ENCODE assay signal across 27 mouse cellular contexts in the genomic region with DNA sequence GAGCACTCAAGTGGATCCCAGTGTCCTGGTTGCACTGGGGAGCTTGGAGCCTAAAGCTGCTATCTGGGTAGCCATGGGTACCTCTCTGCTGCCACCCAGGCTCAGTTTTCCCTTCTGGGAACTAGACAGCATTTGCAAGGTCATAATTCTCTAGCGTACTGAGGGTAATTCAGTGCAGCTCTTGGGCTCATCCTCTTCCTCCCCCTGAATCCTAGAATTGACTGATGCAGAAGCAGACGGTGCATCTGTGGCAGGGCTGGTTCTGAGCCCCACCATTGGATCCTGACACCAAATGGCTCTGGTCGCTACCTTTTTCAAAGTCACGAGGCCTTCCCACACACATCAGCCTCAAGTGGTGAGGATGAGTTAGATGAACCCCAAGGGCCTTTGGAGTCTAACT.
"Had no signal": no experiment of that assay in that cellular context is flagged by ENCODE, and none has a peak within 500 bp of the region (broad histone marks: within the 10 kb centered on the region; RNA-seq: fewer than 3 reads in every experiment).

No protein-coding gene starts in this region.

- H3K27ac ChIP-seq: heart, adult 2 months; heart, embryonic 13.5 days; heart, embryonic 15.5 days; hindbrain, embryonic 12.5 days; hindbrain, embryonic 14.5 days; hindbrain, postnatal 0 days; kidney, embryonic 15.5 days; kidney, postnatal 0 days; left cerebral cortex, adult 2 months; limb, embryonic 10.5 days; limb, embryonic 12.5 days; liver, embryonic 13.5 days; liver, embryonic 15.5 days had no signal

- H3K36me3 ChIP-seq: heart, embryonic 13.5 days; heart, embryonic 15.5 days; hindbrain, embryonic 12.5 days; kidney, embryonic 15.5 days; limb, embryonic 10.5 days; limb, embryonic 12.5 days; liver, embryonic 13.5 days; liver, embryonic 15.5 days had no signal

- H3K9me3 ChIP-seq: heart, embryonic 13.5 days; heart, embryonic 15.5 days; hindbrain, embryonic 12.5 days; kidney, embryonic 15.5 days; limb, embryonic 10.5 days; limb, embryonic 12.5 days; liver, embryonic 13.5 days; liver, embryonic 15.5 days had no signal

- H3K27me3 ChIP-seq: heart, embryonic 13.5 days; heart, embryonic 15.5 days; kidney, embryonic 15.5 days; liver, embryonic 13.5 days; liver, embryonic 15.5 days had no signal

- H3K9ac ChIP-seq: heart, embryonic 13.5 days; heart, embryonic 15.5 days; hindbrain, embryonic 12.5 days; hindbrain, embryonic 14.5 days; kidney, embryonic 15.5 days; limb, embryonic 12.5 days; liver, embryonic 13.5 days; liver, embryonic 15.5 days had no signal

- H3K4me1 ChIP-seq: liver, embryonic 13.5 days; liver, embryonic 15.5 days had no signal

- DNase-seq: gastrocnemius, postnatal 14 days; gastrocnemius, postnatal 36 days; heart, adult 11 months; heart, adult 2 months; heart, postnatal 14 days; heart, postnatal 36 days; kidney, adult 11 months; kidney, adult 2 months; kidney, adult 9 months; kidney, postnatal 14 days; kidney, postnatal 36 days; layer of hippocampus, adult 9-11 months; liver; liver, embryonic 13.5 days had no signal

- ATAC-seq: hindbrain, postnatal 0 days; intestine, embryonic 16.5 days had no signal

- H3K4me3 ChIP-seq: heart, adult 2 months; heart, embryonic 13.5 days; heart, embryonic 15.5 days; hindbrain, embryonic 12.5 days; kidney, embryonic 15.5 days; left cerebral cortex, adult 2 months; limb, embryonic 10.5 days; limb, embryonic 12.5 days; liver, embryonic 13.5 days; liver, embryonic 15.5 days had no signal

- H3K4me2 ChIP-seq: heart, embryonic 13.5 days; heart, embryonic 15.5 days; hindbrain, embryonic 12.5 days; hindbrain, embryonic 14.5 days; kidney, embryonic 15.5 days; limb, embryonic 12.5 days; liver, embryonic 11.5 days; liver, embryonic 13.5 days; liver, embryonic 15.5 days had no signal
